Mouse (Mus musculus): ENCODE data around the gene Rbl2. TPM values are rescaled to one million over a fixed set of nuclear protein-coding genes. Genes with fewer than 3 reads are reported as not detected.

Gene Rbl2
- total RNA-seq, 2 experiments from 2014 or later, result 19.4 to 26.7 TPM

- no peak for ATAC-seq (replicated peaks; ENCODE audit: low FRiP score, poor library complexity, severe bottlenecking)
These were observed 24.3 kb downstream of the Rbl2 start for GRCm38 (mm10) chr8:91094135-91094534.

GRCm38 (mm10) chr8:91098106-91098505 lies 28.2 kb downstream of the Rbl2 start:
- ATAC-seq (replicated peaks; ENCODE audit: low FRiP score, poor library complexity, severe bottlenecking), result no peak

GRCm38 (mm10) chr8:91106271-91106670 lies 36.4 kb downstream of the Rbl2 start:
- no peak for ATAC-seq (replicated peaks; ENCODE audit: low FRiP score, poor library complexity, severe bottlenecking)

- no peak for ATAC-seq (replicated peaks; ENCODE audit: low FRiP score, poor library complexity, severe bottlenecking)
These were observed 42.1 kb downstream of the Rbl2 start for GRCm38 (mm10) chr8:91111868-91112477.

- no peak for ATAC-seq (replicated peaks; ENCODE audit: low FRiP score, poor library complexity, severe bottlenecking)
These were observed 44.6 kb downstream of the Rbl2 start for GRCm38 (mm10) chr8:91114428-91114827.

- no peak for ATAC-seq (replicated peaks; ENCODE audit: low FRiP score, poor library complexity, severe bottlenecking)
These were observed 45.1 kb downstream of the Rbl2 start for GRCm38 (mm10) chr8:91114910-91115309.

- ATAC-seq (replicated peaks; ENCODE audit: low FRiP score, poor library complexity, severe bottlenecking), result no peak
These were observed 47.7 kb downstream of the Rbl2 start for GRCm38 (mm10) chr8:91117537-91117936.

GRCm38 (mm10) chr8:91118131-91118530 lies 48.3 kb downstream of the Rbl2 start:
- no peak for ATAC-seq (replicated peaks; ENCODE audit: low FRiP score, poor library complexity, severe bottlenecking)

GRCm38 (mm10) chr8:91124315-91124714 lies 54.5 kb downstream of the Rbl2 start:
- no peak for ATAC-seq (replicated peaks; ENCODE audit: low FRiP score, poor library complexity, severe bottlenecking)

GRCm38 (mm10) chr8:91126786-91127185 lies 56.9 kb downstream of the Rbl2 start:
- no peak for ATAC-seq (replicated peaks; ENCODE audit: low FRiP score, poor library complexity, severe bottlenecking)

GRCm38 (mm10) chr8:91132731-91133130 lies 62.9 kb downstream of the Rbl2 start:
- ATAC-seq (replicated peaks; ENCODE audit: low FRiP score, poor library complexity, severe bottlenecking), result no peak

- ATAC-seq (replicated peaks; ENCODE audit: low FRiP score, poor library complexity, severe bottlenecking), result 0 out of 2 replicates have a peak, but pooled peaks have one; percentile 14
These were observed 63.7 kb downstream of the Rbl2 start for GRCm38 (mm10) chr8:91133441-91134069.

GRCm38 (mm10) chr8:91134070-91134475 lies 64.2 kb downstream of the Rbl2 start:
- ATAC-seq (replicated peaks; ENCODE audit: low FRiP score, poor library complexity, severe bottlenecking), result peak; percentile 99

- no peak for ATAC-seq (replicated peaks; ENCODE audit: low FRiP score, poor library complexity, severe bottlenecking)
These were observed 64.8 kb downstream of the Rbl2 start for GRCm38 (mm10) chr8:91134659-91135058.

GRCm38 (mm10) chr8:91135308-91136181 lies 65.7 kb downstream of the Rbl2 start:
- ATAC-seq (replicated peaks; ENCODE audit: low FRiP score, poor library complexity, severe bottlenecking), result no peak

- no peak for ATAC-seq (replicated peaks; ENCODE audit: low FRiP score, poor library complexity, severe bottlenecking)
These were observed 71.0 kb downstream of the Rbl2 start for GRCm38 (mm10) chr8:91140828-91141227.

- peak; percentile 49; the same call in 1 of the 2 replicates for ATAC-seq (replicated peaks; ENCODE audit: low FRiP score, poor library complexity, severe bottlenecking)
These were observed 77.9 kb downstream of the Rbl2 start for GRCm38 (mm10) chr8:91147715-91148114.

GRCm38 (mm10) chr8:91148643-91149178 lies 78.9 kb downstream of the Rbl2 start:
- no peak for ATAC-seq (replicated peaks; ENCODE audit: low FRiP score, poor library complexity, severe bottlenecking)

- no peak for ATAC-seq (replicated peaks; ENCODE audit: low FRiP score, poor library complexity, severe bottlenecking)
These were observed 79.4 kb downstream of the Rbl2 start for GRCm38 (mm10) chr8:91149298-91149697.

GRCm38 (mm10) chr8:91151531-91151930 lies 81.7 kb downstream of the Rbl2 start:
- no peak for ATAC-seq (replicated peaks; ENCODE audit: low FRiP score, poor library complexity, severe bottlenecking)

Data from erythroblast, adult 5-6 weeks (primary cell).